Mouse (Mus musculus) heart, adult 2 months (tissue): ENCODE results near the gene Kdm4b.

ENCODE experiments used
- CTCF ChIP-seq: fragments of 200-600 bp; IDR thresholded peaks from 2 replicates; pipeline ENCODE4 v1.8.1; 2022; ENCODE audit warnings: antibody characterized with exemption, mild to moderate bottlenecking, moderate library complexity
- POLR2A ChIP-seq: fragments of 200-500 bp; IDR thresholded peaks from 2 replicates; pipeline ENCODE4 v1.6.1; 2011; ENCODE audit warnings: mild to moderate bottlenecking, low read depth, low read length, control low read depth; ENCODE audit not compliant: insufficient read depth

DNA sequence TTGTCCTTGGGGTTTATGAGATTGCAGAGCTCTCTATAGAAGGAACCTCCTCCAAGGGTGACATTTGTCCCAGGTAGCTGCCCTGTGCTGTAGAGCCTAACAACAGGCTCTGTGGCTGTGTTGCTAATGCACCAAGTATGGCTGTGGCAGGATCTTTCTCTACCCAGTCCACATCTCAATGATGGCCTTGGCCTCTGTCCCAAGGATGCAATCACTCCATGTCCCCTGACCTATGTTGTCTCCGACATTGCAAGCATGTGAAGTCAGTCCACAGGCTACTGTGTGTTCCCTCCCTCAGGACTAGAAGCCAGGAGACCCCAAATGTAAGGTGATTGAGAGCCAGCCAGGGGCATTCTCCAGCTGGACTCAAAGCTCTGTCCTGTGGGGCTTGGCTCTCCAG, 34.0 kb downstream of the Kdm4b start:
- TF ChIP-seq POLR2A, result no peak
- TF ChIP-seq CTCF, result no peak
